Mouse (Mus musculus): ENCODE data around the gene Daxx.

Gene Daxx

DNA sequence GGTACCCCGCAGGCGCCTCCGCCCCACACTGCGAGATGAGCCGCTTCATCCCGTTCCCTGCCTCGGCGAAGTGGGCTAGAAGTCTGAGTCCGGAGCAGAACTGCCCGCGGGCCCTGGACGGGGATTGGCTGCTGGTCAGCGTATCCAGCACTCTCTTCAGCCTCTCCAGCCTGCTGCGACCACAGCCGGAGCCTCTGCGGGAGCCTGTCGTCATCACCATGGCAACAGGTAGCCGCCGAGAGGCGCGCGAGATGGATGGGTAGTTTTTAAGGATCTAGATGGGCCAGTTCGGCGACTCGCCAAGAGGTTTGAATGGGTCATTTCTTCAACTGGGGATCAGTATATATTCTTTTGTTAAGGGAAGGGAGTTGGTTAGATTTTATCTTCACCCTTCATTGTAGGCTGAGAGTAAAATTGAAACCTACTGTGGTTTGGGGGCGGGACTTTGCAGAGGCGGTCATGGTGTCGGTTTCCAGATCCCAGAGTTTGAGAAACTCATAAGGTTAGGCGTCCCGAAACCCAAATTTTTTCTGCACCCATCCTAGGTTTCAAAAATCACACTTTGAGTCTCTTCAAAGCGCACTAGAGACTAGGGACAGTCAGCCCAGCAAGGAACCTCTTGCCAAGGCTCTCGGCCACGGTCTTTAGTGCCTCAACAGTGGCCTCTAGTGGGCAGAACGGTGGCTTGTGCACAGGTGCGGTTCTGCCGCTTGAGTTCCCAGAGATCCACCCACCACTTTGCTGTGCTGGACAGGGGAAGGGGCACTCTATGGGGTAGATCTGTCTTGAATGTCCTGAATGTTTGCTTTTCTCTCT is 11.3 kb downstream of the Daxx start:
- peak; percentile 88 for DNase-seq (ENCODE audit: low spot score)

DNA sequence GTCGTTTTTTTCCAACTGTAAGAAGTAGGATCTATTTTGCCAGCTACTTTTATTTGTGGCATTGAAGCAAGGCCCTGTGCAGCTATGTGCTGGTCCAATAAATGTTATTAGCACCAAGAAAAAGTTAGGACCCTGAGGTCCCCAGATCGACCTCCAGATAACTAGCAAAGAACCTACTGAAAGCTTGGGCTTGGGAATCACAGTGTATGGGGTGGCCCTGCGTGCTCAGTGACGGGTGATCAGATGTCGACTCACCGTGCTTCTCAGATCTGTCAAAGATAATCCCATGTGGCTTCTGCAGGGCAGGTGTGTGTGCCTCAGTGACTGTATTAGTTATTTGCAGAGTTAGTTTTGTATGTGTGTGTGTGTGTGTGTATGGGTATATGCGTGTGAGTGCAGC is 12.1 kb downstream of the Daxx start:
- no peak for DNase-seq (ENCODE audit: low spot score)

DNA sequence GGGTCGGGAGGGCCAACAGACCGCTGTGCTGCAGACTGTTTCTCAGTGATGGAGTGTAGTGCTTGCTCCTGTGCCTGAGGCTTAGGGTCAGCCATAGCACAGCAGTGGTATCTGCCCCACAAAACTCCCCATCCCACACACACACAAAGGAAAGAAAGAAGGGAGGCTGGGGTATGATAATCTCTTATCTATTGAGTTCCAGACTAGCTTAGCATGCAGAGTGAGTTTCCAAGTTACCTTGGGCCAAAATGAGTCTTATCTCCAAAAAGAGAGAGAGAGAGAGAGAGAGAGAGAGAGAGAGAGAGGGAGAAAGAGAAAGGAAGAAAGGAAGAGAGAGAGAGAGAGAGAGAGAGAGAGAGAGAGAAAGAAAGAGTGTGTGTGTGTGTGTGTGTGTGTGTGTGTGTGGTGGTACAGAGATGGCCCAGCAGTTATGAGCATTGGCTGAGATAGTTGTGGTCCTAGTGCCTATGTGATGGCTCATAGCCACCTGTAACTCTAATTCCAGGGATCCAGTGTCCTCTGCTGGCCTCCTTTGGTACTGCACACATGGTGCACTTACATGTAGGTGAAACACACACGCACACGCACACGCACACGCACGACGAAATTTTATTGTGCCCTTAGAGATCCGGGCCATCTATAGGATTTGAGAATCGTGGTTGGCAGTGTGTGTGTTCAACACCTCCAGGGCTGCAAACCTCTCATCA is 15.5 kb downstream of the Daxx start:
- peak; percentile 78 for DNase-seq (ENCODE audit: low spot score)

DNA sequence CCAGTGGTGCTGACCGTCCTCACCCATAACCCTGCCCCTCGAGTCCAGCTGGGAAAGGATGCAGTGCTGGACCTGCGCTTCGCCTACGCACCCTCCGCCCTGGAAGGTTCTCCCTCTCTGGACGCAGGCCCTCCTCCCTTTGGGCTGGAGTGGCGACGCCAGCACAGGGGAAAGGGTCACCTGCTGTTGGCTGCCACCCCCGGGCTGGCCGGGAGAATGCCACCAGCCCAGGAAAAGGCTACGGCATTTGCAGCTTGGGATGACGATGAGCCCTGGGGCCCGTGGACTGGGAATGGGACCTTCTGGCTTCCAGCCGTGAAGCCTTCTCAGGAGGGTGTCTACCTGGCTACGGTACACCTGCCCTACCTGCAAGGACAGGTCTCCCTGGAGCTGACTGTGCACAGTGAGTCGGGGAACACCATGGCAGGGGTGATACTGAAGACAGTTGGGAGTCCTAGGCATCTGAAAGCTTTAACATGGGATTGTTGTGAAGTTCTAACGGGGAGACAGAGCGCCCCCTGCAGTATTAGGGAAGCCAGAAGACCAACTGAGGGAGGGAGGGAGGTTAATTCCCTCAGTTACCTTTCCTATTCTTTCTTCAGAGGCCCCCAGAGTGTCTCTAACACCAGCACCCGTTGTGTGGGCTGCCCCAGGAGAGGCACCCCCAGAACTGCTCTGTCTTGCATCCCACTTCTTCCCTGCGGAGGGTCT is 16.3 kb downstream of the Daxx start:
- DNase-seq (ENCODE audit: low spot score), result no peak

DNA sequence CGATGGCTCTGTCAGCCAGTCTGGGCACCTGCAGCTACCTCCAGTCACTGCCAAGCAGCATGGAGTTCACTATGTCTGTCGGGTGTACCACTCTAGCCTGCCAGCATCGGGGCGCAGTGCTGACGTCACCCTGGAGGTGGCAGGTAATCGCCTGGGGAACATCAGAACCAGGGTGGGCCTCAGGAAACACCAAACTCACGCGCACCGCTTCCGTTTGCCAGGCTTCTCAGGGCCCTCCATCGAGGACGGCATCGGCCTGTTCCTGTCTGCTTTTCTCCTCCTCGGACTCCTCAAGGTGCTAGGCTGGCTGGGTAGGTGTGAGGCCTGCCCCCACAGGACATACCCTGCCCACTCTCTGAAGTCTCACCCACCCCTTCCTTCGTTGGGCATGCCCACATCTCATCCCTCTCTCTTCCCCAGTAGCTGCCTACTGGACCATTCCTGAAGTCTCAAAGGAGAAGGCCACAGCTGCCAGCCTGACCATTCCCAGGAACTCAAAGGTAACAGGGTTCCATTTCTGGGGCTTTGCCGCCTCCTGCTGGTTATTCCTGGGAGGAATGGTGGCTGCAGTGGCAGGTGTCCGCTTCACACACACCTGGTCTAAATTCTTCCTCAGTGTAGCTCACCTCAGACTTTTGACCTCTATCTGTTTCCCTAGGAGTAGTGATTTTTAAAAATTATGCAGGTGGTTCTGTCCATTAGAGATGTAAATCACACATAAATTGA is 17.2 kb downstream of the Daxx start:
- DNase-seq (ENCODE audit: low spot score), result no peak

DNA sequence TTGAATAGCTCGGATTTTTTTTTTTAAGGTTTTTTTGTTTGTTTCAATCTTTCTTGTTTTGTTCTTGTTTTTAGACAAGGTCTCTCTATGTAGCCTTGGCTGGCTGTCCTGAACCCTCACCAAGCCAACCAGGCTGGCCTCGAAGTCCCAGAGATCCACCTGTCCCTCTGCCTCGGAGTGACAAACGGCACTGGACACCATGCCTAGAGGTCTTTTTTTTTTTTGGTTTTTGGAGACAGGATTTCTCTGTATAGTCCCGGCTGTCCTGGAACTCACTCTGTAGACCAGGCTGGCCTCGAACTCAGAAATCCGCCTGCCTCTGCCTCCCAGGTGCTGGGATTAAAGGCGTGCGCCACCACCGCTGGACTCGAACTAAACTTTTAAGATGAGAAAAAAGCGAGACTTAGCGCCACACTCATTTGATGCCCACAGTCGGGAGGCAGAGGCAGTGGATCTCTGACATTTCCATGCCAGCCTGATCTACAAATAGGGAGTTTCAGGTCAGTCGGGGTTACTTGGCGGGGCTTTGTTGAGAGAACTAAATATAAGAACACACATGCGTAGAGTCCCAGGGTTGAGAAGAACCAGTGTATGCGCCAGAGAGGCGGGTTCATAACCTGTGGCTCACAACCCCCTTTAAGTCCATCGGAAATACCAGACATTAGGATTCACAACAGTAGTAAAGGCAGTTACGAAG is 19.2 kb downstream of the Daxx start:
- DNase-seq (ENCODE audit: low spot score), result no peak

DNA sequence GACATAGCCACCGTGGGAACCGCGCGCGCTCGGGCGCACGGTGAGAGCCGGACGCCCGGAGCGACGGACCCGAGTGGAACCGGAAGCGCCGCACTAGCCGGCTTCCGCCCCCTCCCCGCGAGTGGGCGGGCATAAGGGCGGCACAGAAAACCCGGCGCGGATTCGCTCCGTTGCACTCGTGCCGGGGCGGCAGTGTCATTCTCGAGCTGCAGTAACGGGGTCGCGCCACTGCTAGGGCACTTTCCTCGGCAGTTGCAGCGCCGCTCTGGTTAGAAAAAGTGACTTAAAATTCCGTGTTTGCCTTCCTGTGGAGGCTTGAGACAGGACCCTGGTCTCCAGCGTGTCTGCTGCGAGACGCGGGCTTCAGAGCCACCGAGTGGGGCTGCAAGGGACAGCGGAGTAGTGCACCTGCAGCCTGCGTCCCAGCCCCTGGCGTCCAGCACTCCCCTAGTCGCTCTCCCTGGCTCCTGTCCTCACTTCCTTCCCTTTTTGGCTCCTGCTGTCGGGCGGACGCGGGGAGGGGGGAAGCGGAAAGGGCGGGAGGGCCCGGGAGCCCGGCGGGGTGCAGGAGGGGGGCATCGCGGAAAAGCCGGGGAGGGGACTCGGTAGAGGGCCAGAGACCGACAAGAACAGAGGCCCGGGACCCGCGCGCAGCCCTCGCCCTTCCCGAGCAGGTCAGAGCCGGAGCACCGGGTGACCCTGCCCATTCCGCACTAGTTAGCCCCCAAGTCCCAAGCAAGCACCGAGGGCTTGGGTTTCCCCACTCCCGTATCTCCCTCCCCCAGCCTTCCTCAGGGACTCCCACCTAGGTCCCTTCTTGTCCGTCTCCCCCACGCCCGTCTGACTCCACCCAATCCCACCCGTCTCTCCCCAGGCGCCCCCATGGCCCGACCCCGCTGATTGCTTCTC is 20.4 kb downstream of the Daxx start, which contains the start of gene Rgl2:
Gene Rgl2 (plus strand): TSS at position 173 of the 909 bp plus-strand sequence.
- DNase-seq (ENCODE audit: low spot score), result peak; percentile 93

DNA sequence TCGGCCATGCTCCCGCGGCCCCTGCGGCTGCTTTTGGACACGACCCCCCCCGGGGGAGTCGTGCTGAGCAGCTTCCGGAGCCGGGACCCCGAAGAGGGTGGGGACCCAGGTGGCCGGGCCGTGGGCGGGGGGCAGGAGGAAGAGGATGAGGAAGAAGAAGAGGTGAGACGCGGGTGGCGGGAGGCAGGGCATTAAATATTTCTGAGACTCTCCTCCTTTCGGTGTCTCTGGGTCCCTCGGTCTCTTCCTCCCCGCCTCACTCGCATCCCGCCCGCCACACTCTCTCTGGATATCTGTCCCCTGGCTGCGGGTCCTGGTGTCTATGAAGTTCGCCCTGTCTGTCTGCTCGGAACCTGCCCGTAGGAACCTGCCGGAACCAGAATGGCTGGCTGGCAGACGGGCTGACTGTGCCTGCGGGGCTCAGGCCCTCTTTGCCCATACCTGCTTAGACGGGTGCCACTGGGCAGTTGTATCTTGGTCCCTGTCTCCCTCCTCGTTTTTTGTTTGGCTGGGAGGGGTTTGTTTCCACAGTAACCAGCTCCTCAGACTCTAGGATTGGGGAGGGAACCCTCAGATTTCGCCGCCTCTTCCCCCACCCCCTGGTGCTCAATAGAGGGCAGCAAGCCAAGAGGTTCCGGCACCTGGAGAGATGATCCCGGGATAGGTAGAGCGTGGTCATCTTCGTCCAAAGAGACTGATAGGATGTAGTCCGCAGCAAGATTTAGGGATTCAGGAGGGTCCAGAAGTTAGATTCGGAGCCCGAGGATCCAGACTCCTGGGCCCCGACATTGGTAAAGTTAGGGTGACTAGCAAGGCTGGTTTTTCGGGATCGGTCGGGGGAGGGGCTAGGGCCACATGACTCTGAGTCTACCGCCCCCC is 21.3 kb downstream of the Daxx start:
- no peak for DNase-seq (ENCODE audit: low spot score)

DNA sequence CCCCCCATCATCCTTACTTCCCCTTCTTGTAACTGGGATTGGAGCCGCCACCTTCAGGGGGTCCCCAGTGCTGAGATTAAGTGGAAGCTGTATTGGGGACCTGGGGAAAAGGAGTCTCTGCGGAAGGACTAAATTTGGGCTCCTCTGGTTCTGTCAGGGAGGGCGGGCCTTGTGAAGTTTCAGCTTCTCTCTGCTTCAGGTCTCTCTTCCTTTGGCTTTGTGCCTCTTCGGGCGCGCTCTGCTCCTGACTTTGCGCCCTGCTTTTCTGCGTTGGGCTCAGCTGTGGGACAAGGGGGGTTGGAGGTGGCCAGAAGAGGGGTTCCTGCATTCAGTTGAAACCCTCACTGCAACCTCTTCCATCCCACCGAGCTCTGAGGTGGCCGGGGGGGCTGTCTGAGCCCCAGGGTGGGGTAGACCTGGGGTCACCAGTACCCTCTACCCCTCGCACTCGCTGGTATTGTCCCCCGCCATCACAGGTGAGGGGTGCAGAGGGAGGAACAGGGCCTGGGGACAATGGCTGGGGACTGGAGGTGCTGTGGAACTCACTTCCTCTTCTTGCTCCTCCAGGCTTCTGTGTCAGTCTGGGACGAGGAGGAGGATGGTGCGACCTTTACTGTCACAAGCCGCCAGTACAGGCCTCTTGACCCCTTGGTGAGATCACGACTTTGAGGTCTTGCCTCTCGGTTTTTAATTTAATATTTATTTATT is 22.1 kb downstream of the Daxx start:
- no peak for DNase-seq (ENCODE audit: low spot score)

DNA sequence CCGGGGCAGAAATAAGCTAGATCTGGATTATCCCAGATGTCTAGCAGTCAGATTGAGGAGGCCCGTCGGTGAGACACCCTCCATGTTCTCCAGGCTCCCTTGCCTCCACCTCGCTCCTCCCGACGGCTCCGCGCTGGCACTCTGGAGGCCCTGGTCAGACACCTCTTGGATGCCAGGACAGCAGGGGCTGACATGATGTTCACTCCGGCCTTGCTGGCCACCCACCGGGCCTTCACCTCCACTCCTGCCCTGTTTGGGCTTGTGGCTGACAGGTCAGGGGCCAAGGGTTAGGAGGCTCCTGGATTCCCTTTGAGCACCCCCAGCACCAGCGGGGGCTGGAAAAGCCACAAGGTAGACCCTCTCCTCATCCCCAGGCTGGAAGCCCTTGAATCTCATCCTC is 22.7 kb downstream of the Daxx start:
- DNase-seq (ENCODE audit: low spot score), result no peak

DNA sequence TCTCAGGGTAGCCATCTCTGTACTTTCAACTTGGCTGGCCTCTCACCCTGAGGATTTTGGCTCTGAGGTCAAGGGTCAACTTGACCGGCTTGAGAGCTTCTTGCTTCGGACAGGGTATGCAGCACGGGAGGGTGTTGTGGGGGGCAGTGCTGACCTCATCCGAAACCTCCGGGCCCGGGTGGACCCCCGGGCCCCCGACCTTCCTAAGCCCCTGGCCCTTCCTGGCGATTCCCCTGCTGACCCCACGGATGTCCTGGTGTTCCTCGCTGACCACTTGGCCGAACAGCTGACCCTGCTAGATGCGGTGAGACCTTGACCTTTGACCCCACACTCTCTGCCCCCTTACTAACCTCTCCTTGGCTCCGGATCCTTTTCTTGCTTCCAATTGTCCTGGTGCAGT is 23.2 kb downstream of the Daxx start:
- no peak for DNase-seq (ENCODE audit: low spot score)

DNA sequence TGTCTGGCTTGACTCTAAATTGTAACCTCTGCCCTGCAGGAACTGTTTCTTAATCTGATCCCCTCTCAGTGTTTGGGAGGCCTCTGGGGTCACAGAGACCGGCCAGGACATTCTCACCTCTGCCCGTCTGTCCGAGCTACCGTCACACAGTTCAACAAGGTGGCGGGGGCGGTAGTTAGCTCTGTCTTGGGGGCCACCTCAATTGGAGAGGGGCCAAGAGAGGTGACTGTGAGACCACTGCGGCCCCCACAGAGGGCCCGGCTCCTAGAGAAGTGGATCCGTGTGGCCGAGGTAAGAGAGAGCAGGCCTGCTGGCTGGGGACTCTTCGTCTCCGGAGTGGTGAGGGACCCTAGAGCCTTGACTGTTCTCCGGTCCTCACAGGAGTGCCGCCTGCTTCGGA is 23.8 kb downstream of the Daxx start:
- no peak for DNase-seq (ENCODE audit: low spot score)

DNA sequence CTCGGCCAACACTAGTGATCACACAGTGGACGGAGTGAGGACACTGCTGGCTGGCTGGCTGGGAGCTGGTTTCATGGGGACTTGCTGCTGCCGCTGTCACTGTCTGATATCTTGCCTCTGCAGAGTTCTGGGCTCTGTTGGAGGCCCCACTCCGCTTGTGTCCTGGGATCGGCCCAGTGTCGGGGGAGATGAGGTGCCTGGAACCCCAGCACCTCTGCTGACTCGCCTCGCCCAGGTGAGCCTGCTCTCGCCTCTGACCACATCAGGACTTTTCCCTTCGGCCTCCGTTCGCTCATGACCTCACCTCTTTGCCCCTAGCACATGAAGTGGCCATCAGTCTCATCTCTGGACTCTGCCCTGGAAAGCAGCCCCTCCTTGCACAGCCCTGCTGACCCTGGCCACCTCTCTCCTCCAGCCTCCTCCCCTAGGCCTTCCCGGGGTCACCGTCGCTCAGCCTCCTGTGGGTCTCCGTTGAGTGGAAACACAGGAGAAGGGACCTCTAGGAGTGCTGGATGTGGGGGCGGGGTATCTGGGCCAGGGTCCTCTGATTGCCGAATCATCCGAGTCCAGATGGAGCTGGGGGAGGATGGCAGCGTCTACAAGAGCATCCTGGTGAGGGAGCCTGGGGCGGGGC is 26.3 kb downstream of the Daxx start:
- DNase-seq (ENCODE audit: low spot score), result no peak

DNA sequence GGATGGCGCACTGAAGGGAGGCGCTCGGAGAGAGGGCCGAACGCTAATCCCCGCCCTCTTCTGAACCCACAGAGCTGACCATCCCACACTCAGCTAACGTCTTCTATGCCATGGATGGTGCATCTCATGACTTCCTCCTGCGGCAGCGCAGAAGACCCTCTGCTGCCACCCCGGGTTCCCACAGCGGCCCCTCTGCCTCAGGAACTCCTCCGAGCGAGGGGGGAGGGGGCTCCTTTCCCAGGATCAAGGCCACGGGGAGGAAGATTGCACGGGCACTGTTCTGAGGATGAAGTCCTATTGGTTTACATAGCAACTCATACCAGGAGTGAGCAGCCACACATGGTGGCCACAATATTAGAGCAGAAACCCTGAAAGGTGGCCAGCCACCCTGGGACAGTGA is 27.8 kb downstream of the Daxx start:
- DNase-seq (ENCODE audit: low spot score), result no peak

DNA sequence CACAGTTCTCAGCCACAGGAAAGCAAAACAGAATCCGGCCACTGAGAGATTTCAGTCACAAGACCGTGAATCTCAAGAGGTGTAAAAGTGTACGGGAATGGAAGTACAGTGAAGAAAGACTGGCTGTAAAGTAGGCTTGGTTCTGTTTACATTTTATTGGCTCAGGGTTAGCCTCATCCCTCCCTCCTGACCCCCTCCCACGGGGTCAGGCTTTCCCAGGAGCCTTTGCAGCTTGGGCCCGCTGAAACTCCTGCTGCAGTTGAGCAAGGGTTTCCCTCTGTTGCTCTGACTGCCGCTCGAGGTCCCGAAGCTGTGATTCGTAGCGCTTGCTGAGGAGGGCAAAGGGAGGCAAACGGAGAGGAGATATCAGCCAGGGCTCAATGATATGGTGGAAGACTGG is 29.6 kb downstream of the Daxx start:
- DNase-seq (ENCODE audit: low spot score), result no peak

DNA sequence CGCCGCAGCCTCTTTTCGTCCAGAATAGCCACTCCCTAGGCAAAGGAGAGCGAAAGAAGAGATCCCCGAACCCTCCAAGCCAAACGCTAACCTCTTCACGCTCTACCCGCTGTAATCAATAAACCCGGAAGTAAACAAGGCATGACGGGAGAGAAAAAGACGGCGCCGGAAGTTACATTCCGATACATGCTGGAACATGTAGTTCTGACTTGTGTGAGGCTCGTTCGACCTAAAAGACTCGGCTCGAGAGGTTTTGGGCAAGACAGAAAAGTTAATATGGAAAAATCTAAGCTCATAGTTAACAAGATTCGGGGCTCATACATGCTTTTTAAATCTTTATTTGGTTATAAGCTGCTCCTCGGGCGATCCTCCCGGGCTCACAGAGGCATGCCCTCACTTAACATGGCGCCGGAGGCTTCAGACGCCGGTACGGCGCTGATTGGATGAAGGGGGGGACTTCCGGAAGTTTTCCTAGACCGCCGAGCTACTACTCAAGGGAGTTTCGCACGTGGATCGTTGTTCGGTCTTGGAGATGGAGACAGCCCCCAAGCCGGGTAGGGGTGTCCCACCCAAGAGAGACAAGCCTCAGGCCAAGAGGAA is 31.1 kb downstream of the Daxx start, which contains the start of the genes Pfdn6 and Wdr46:
Gene Pfdn6 (minus strand): TSS at position 138 of the 600 bp plus-strand sequence.
Gene Wdr46 (plus strand): TSS at position 455 of the 600 bp plus-strand sequence.
- peak; percentile 89 for DNase-seq (ENCODE audit: low spot score)

DNA sequence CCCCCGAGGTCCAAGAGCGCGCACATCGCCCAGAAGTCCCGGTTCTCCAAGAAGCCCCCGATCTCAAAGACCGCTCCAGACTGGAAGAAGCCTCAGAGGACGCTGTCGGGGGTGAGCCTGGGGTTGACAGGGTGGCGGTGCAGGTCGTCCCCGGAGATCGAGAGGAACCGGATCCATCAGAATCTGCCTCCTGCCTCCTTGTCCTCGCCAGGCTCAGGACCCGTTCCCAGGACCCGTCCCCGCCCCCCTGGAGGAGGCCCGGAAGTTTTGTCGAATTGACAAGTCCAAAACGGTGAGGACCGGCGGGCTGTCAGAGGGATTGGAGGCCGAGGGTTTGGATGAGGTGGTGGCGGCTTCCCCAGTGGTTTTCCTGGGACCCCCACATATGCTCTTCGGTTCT is 31.8 kb downstream of the Daxx start:
- no peak for DNase-seq (ENCODE audit: low spot score)

DNA sequence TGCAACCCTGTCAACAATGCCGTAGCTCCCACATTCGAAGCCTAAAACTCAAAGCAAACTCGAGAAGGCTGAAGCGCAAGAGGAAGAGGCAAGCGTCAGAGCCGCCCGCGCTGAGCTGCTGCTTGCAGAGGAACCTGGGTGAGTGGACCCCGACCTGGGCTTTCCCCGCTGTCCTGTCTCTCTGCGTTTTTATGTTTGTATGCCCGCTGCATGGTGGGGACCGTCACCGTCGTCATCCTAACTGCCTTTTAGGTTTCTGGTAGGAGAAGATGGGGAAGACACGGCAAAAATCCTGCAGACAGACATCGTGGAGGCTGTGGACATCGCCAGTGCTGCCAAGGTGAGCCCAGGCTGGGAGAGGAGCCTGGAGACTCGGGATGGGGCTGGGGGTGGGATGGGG is 32.2 kb downstream of the Daxx start:
- DNase-seq (ENCODE audit: low spot score), result no peak

Measured in c-Kit-positive CD71-positive TER-119-positive erythroid progenitor cells, embryonic 14.5 days (primary cell).